Mouse (Mus musculus): ENCODE measurements around the gene March5.
"Not testable (repeated sequence)": the region's sequence is repeated elsewhere in the genome, so short reads cannot be mapped to it uniquely, and the experiment has no call there.

The March5 gene

GRCm38 (mm10) chr19:37207303-37208175, at the start of gene March5:
TSS of gene March5 (plus strand) at chr19:37207543.
- peak; percentile 88 for DNase-seq

- DNase-seq = no peak
Measured at GRCm38 (mm10) chr19:37172096-37172495, 35.2 kb upstream of the March5 start.

- DNase-seq = no peak
Measured at GRCm38 (mm10) chr19:37172566-37173130, 34.7 kb upstream of the March5 start.

GRCm38 (mm10) chr19:37173331-37174115, 33.8 kb upstream of the March5 start:
- DNase-seq = no peak

GRCm38 (mm10) chr19:37174116-37174715, 33.1 kb upstream of the March5 start:
- DNase-seq = peak; percentile 65

GRCm38 (mm10) chr19:37174716-37175435, 32.5 kb upstream of the March5 start:
- peak; percentile 48 for DNase-seq

GRCm38 (mm10) chr19:37175436-37175805, 31.9 kb upstream of the March5 start:
- peak; percentile 6 for DNase-seq

- peak; percentile 12 for DNase-seq
Measured at GRCm38 (mm10) chr19:37175919-37176318, 31.4 kb upstream of the March5 start.

- DNase-seq = no peak
Measured at GRCm38 (mm10) chr19:37176879-37177462, 30.4 kb upstream of the March5 start.

GRCm38 (mm10) chr19:37177819-37178708, 29.3 kb upstream of the March5 start:
- peak; percentile 61 for DNase-seq

GRCm38 (mm10) chr19:37188366-37188948, 18.9 kb upstream of the March5 start:
- no peak for DNase-seq

GRCm38 (mm10) chr19:37192475-37193058, 14.8 kb upstream of the March5 start:
- no peak for DNase-seq

- DNase-seq = no peak
Measured at GRCm38 (mm10) chr19:37198165-37198880, 9.0 kb upstream of the March5 start.

GRCm38 (mm10) chr19:37199889-37200288, 7.5 kb upstream of the March5 start:
- no peak for DNase-seq

- no peak for DNase-seq
Measured at GRCm38 (mm10) chr19:37203371-37203770, 4.0 kb upstream of the March5 start.

GRCm38 (mm10) chr19:37205155-37205554, 2.2 kb upstream of the March5 start:
- not testable (repeated sequence) for DNase-seq

- peak; percentile 33 for DNase-seq
Measured at GRCm38 (mm10) chr19:37206641-37207302, 571 bp upstream of the March5 start.

- peak; percentile 17 for DNase-seq
Measured at GRCm38 (mm10) chr19:37208176-37208755, 923 bp downstream of the March5 start, which contains the start of gene Cpeb3. TSS of gene Cpeb3 (minus strand) at chr19:37208601.

Measured in right cerebral cortex, postnatal 14 days (tissue).